Mouse (Mus musculus): ENCODE measurements around the gene Acin1.

GRCm38 (mm10) chr14:54728823-54729653 is 42.3 kb upstream of the Acin1 start:
- TF ChIP-seq POLR2A (IDR thresholded peaks at IDR 0.05; ENCODE audit: borderline replicate concordance, control insufficient read depth, low read depth, low read length) (no peak), CTCF (IDR thresholded peaks at IDR 0.05; ENCODE audit: control insufficient read depth, insufficient read depth, low read length) (no peak)
